Mouse (Mus musculus) embryo, embryonic 10.5 days (tissue): ENCODE data around the gene Olfr1134.
"Not testable (repeated sequence)": the region's sequence is repeated elsewhere in the genome, so short reads cannot be mapped to it uniquely, and the experiment has no call there.

Experiments
- DNase-seq: peaks from one replicate; pipeline ENCODE4 v3.0.0-alpha.2; 2015; ENCODE audit warnings: low spot score

Olfr1134 gene

DNA sequence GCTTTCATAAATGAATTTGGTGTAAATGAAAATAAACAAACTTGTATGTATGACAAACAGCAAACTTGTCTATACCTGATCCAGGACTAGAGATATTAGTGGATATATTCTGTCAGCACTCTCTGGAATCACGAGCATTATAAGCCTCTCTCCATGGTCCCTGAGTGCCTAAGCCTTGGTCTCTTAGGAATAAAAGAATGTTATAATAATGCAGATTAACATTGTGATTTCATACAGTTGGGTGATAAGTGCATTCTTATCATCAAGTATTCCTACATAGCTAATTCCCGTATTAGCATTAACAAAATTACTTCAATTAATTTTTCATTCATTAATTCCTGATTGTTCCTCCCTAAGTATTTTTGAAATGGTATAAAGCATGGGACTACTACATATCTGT is at the start of gene Olfr1134:
Gene Olfr1134, minus strand, starts transcription at position 101 of the 400 bp plus-strand sequence.
- no peak for DNase-seq

DNA sequence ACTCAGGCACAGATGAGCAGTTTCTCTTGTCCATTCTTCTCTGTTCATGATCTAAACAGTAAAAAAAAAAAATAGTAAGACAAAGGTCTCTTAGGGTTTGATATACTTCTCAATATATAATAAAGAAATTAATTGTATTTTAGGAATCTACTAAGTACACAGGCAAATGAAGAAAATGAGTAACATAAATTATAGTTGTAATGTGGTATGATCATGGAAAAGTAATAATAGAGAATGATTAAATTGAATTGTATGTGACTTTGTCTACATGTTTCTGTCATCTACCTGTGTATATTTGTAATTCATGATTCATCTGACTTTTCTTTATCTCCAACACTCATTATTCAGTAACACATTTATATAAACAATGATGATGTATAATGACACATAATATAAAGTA is 35.6 kb upstream of the Olfr1134 start, which contains the start of gene Olfr1136:
Gene Olfr1136, minus strand, starts transcription at position 101 of the 400 bp plus-strand sequence.
- DNase-seq, result no peak

DNA sequence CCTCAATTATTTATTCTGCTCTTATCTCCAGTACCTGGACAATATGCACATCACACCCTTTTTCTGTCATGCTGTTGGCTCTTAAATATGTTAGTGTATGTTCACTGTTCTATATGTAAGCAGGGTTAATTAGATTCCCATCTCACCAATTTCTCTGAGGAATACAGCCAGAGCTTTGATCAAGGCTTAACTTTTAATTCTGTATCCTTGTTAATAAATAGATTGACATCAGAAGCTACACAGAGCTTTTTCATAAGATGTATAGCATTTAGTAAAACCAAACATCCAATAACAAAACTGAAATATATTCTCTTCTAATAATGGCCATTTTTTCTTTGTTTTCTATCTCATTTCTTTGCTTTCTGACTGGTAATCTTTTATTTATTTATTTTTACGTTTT is 15.3 kb upstream of the Olfr1134 start, which contains the start of gene Olfr1135:
Gene Olfr1135, minus strand, starts transcription at position 101 of the 400 bp plus-strand sequence.
- no peak for DNase-seq

DNA sequence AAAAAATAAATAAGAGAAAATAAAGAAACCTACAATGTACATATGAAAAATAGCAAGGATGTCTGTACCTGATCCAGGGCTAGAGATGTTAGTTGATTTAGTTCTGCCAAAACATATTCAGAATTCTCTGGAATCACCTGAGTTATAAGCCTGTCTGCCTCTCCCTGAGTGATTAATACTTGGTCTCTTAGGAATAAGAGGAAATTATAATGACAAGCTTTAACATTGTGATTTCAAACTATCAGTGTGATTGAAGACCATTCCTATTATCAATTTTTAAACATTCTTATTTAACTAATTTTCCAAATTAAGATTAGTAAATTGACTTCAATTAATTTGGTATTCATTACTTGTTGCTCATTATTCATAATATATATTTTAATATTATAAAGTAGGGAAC is 11.0 kb downstream of the Olfr1134 start, which contains the start of gene Olfr1133:
Gene Olfr1133, minus strand, starts transcription at position 101 of the 400 bp plus-strand sequence.
- no peak for DNase-seq

DNA sequence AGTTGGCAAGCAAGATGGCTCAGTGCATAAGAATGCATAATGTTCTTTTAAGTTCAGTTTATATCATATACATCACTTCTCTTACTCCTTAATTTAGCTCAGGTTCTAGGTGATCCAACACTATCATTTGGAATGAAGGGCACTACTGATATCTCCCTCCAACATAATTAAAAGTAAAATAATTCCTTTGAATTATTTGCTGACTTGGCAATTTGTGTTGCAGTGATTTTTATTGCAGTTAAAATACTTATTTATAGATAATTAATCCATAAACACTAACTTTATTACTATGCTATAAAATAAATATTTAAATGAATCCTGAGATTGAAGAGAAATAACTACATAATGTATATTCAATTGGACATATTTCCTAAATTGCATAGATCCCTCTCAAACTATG is 15.8 kb downstream of the Olfr1134 start:
- DNase-seq, result no peak

DNA sequence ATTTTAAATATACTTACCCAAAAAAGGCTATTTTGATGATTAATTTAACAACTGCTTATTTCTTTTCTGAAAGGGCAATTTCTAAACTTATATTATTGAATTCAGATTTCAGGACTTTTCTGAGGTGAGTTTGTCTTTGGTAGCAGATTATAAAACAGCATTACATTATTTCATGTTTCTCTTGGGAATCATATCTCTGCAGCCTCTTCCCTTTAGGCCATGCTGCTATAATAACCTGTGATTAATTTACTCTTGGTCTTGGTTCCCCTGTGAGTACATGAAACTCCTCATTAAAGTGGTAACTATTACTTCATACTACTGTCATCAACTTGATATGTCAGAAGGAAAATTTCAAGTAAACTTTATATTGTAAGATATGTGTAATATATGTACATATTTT is 20.8 kb downstream of the Olfr1134 start, which contains the start of gene Olfr1132:
Gene Olfr1132, minus strand, starts transcription at position 101 of the 400 bp plus-strand sequence.
- DNase-seq, result no peak

DNA sequence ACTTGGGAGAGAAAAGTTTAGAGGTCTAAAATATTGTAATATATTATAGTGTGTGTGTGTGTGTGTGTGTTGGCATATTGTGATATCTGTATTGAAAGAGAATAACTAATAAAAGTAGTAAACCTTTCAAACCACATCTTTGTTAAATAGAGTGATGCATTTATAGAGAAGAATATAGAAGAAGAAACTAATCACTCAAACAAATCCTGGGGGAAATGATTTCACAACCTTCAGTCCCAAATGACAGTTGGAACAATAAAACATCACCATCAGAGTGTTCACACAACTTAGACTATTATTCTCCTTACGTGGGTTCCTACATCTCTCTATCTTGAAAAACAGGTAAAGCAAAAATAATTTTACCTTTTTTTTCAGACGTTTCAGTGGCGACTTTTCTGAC is 31.5 kb downstream of the Olfr1134 start, which contains the start of gene Olfr1131:
Gene Olfr1131, plus strand, starts transcription at position 301 of the 400 bp plus-strand sequence.
- DNase-seq, result no peak

DNA sequence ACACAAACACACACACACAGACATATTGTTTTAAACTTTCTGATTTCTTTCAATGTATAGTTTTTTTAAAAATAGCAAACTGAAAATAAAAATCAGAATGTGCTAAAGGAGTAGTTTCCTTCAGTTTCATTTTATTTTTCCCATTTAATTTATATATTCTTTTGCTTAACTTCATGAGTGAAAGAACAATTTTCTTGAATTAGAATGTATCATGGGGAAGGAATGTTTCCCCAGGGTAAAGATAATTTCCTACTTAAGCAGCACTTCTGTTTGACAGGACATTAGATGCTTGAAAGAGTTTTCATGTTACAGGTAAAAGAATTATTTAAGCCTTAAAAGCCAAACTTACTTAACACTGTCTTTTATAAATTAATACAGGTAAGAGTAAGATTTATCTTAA is 52.3 kb downstream of the Olfr1134 start, which contains the start of gene Olfr1130:
Gene Olfr1130, plus strand, starts transcription at position 301 of the 400 bp plus-strand sequence.
- not testable (repeated sequence) for DNase-seq
